Mouse (Mus musculus): Measurements from ENCODE around the gene Mybpc2. TPM values are rescaled to one million over a fixed set of nuclear protein-coding genes. Genes with fewer than 3 reads are reported as not detected.

Mybpc2 gene
- total RNA-seq, 2 experiments from 2014 or later: 1.3 TPM; not detected in 1

DNA sequence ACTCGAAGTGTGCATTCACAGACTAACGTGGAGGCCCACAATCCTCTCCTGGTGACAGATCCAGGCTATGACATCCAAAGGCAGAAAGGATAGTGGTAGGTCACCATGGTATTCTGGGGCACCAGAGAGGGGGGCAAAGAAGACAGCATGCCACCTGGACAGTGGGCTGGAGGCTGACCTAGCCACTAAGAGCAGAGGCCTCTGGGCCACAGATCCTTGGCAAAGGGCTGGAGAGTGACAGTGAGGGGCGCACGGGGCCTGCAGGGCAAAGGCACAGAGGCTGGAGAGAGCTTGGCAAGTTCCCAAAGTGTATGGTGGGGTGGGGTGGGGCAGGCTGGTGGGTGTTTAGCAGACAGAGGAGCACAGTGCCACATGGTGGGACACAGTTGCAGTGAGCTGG lies 34.2 kb downstream of the Mybpc2 start:
- no peak for ATAC-seq (replicated peaks; ENCODE audit: low FRiP score, poor library complexity, severe bottlenecking)

DNA sequence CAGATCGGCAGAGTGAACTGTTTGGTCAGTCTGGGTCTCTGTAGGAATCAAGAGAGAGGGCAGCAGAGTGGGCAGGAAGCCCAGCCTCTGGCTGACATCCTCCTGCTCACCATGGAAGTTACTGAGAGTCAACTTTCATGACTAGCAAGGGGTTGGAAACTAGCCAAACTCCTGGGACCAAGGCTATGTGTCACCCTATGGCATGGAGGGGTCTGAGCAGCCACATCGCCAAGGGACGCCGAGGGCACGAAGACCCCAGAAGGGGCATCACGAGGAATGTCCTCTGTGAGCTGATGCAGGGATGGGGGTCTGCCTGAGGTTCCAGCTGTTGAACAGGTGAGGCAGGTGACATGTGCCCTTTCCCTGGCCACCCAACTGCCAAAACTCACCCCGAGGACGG lies 35.9 kb downstream of the Mybpc2 start:
- ATAC-seq (replicated peaks; ENCODE audit: low FRiP score, poor library complexity, severe bottlenecking): no peak

DNA sequence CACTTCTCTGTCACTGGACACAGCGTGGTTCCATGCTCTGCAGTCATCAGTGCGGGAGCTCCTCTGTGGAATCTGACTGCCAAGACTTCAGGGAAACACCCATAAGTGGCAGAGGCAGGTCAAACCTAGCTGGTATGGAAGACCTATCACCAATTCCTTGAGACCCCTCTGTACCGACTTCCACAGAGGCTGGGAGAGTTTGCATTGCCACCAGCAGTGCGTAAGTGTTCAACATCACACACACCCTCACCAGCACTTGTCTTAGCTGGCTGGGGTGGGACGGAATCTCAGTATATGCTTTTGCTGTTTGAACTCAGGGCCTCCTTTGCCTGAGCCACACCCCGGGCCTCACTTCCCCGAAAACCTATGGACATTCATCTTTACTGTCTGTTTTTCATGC lies 36.5 kb downstream of the Mybpc2 start:
- ATAC-seq (replicated peaks; ENCODE audit: low FRiP score, poor library complexity, severe bottlenecking): no peak

DNA sequence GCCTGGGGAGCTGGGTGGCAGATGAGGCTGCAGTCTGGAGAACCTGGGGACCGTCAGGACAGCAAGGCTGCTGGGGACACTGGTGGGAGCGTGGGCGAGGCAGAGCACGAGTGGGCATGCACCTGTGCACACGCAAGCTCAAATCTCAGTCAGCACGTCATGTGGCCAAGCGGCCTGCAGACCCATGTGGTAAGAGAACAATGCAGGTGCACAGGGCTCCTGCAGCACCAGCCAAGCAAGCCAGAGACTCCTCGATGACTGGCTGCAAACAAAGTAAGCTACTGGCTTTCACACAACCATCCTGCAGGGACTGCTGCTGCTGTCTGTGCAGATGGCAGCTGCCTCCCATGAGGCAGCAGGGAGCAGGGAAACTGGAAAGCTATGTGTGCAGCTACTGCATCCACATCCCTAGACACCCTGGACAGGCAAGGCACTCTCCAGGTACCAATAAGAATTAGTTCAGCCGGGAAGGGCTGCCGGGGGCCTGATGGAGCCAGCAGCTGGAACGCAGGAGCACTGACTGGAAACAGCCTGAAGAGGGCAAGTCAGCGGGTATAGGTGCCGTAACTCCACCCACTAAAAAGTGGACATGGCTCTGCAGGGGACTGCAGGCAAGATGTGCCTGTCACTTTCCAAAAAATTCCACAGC lies 37.4 kb downstream of the Mybpc2 start:
- ATAC-seq (replicated peaks; ENCODE audit: low FRiP score, poor library complexity, severe bottlenecking): no peak

DNA sequence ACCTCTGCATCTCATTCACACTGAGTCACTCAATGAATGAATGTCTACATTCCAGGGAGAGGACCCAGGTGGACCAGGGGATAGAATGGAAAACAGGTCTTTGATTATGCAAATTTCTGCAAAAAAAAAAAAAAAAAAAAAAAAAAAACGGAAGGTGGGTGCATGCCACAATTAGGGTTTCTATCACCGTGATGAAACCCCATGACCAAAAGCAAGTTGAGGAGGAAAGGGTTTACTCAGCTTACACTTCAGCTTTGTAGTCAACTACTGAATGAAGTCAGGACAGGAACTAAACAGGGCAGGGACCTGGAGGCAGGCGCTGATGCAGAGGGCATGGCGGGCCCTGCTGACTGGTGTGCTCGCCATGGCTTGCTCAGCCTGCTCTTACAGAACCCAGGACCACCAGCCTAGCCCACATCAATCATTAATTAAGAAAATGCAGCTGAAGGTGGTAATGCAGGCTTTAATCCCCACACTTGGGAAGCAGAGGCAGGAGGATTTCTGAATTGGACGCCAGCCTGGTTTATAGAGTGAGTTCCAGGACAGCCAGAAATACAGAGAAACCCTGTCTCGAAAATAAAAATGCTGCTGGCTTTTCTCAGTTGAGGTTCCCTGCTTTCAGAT lies 38.8 kb downstream of the Mybpc2 start:
- no peak for ATAC-seq (replicated peaks; ENCODE audit: low FRiP score, poor library complexity, severe bottlenecking)

DNA sequence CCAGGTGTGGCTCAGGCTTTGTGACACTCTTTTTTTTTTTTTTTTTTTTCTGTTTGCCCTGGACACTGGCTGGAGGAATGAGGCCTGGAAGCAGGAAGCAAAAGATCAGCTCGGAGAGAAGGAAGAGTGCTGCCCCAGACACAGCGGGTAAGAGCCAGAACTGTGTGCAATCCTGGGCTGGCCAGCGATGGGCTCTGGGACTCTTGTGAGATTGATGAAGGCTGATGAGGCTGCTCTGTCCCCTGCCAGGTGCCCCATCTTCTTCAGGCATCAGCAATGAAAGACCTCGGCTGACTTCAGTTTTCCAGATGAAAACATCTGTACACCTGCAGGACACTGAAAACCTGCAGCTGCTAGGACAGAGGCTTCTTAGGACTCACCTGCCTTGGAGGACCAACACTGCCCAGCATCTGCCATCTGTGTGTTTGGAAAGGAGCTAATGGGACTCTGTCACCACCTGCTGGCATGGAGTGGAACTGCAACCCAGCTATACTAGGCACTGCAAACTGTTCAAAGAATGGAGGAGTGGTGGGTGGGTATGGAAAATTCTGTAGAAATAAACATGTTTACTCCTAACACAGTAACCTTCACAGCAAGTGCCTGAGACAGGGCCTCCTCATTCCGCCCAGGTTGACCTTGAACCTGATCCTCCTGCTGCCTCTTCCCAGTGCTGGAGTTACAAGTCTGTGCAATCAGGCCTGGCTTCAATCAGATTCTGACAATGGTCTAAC lies 39.5 kb downstream of the Mybpc2 start:
- ATAC-seq (replicated peaks; ENCODE audit: low FRiP score, poor library complexity, severe bottlenecking): peak; percentile 66

DNA sequence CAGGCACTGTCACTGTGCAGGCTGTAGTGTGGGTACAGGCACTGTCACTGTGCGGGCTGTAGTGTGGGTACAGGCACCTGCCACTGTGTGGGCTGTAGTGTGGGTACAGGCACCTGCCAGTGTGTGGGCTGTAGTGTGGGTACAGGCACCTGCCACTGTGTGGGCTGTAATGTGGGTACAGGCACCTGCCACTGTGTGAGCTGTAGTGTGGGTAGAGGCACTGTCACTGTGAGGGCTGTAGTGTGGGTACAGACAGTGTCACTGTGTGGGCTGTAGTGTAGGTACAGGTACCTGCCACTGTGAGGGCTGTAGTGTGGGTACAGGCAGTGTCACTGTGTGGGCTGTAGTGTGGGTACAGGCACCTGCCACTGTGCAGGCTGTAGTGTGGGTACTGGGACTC lies 40.3 kb downstream of the Mybpc2 start:
- ATAC-seq (replicated peaks; ENCODE audit: low FRiP score, poor library complexity, severe bottlenecking): no peak

DNA sequence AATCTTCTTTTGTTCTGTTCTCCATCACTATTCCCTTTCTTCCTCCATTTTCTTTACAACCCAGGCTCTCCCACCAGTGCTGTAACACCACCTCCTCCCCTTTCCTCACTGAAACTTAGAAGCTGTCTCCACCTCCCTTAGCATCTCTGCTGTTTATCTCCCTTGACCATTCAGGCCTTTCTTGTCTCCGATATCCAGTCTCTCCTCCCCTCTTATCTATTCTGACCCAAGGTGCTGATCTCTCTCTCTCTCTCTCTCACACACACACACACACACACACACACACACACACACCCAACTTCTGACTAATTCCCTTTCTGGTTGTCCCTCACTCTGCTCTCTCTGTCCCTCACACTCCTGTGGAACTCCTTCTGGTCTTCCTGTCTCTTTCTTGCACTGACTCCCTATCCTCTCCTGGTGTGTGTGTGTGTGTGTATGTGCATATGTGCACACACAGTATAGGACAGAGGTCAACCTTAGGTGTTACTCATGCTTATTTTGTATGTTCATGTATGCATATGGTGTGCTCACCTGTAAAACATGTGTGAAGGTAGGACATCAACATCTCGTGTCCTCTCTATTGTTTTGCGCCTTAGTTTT lies 41.5 kb downstream of the Mybpc2 start:
- ATAC-seq (replicated peaks; ENCODE audit: low FRiP score, poor library complexity, severe bottlenecking): peak; percentile 87

DNA sequence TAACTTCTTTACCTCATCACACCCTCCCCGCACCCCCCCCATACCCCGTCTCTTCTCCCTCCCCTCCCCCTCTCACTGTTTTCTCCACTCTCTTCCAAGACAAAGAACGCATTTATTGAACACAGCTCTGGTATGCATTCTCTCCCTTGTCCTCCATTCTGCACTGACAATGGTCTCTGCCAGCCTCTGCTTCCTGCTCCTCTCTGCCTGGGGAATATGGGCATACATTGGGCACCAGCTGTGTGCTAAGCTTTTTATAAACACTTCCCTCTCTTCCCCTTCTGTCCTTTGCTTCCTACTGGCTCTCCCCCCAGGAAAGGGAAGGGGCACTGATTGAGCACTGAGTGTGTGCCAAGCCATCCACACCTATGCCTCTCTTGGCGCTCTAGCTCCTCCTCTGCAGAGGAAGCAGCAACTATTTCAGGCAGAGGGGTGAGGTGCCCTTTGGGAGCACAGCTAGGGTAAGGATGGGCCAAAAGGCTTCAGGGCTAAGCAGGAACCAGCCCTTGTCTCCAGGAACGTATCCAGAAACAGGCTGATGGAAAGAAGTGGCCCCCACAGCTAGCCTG lies 49.3 kb downstream of the Mybpc2 start:
- no peak for ATAC-seq (replicated peaks; ENCODE audit: low FRiP score, poor library complexity, severe bottlenecking)

DNA sequence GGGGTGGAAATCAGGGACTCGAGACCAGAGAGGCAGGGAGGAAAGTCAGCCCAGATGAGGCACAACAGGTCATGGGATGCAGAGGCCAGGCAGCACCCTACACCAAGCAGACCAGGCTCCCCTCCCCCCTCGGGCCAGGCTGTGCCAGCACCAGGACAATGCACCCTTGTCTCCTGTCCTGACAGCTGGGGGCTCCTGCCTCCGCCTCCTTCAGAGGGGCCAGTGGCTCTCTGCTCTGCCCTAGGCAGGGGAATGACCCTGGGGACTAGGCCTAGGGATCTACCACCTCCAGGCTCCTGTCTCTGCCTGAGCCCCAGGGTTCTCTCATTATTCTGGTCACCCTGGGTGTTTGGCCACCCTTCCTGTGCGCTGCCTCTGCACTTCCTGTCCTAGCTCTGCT lies 50.0 kb downstream of the Mybpc2 start:
- ATAC-seq (replicated peaks; ENCODE audit: low FRiP score, poor library complexity, severe bottlenecking): no peak

DNA sequence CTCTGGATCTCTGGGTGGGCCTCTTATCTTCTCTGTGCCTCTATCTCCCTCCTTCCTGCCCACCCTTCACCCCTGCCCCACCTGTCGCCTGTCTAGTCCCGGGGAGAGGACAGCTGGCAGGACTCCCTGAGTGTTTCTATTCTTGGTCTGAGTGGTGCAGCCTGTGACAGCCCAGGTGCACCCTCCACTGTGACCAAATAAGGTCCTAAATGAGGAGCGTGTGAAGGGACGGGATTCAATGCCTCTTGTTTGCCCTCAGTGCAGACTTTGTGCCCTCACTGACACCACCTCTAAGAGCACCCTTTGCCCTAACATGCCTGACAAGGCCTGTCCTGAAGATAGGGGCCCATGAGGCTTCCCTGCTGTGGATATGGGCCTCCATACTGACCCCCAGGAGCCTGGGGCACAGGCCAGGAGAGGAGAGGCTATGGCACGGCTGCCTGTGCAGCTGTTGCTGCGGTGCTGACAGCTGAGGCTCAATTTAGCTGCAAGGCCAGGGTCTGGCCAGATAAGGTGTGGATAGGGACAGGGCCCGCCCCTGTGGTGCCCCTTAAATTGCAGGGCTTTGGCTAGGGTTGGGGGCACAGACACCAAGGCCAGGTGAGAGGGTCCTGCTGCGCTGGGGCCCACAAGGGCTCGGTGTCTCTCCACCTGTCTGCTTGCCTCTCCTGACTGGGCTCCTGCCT lies 51.4 kb downstream of the Mybpc2 start:
- no peak for ATAC-seq (replicated peaks; ENCODE audit: low FRiP score, poor library complexity, severe bottlenecking)

DNA sequence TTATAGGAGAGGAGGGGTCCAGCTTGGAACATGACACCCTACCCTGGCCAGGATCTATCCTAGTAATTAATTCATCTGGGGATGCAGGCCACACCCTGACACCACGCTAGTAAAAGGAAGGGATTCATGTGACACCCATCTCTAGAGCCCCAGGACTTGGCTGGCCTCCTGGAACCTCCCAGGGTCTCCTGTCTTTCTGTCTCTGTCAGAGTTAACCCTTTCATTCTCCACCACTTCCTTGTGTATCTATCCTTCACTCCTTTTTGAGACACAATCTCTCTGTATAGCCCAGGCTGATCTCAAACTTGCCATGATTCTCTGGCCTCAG lies 51.9 kb downstream of the Mybpc2 start:
- no peak for ATAC-seq (replicated peaks; ENCODE audit: low FRiP score, poor library complexity, severe bottlenecking)

DNA sequence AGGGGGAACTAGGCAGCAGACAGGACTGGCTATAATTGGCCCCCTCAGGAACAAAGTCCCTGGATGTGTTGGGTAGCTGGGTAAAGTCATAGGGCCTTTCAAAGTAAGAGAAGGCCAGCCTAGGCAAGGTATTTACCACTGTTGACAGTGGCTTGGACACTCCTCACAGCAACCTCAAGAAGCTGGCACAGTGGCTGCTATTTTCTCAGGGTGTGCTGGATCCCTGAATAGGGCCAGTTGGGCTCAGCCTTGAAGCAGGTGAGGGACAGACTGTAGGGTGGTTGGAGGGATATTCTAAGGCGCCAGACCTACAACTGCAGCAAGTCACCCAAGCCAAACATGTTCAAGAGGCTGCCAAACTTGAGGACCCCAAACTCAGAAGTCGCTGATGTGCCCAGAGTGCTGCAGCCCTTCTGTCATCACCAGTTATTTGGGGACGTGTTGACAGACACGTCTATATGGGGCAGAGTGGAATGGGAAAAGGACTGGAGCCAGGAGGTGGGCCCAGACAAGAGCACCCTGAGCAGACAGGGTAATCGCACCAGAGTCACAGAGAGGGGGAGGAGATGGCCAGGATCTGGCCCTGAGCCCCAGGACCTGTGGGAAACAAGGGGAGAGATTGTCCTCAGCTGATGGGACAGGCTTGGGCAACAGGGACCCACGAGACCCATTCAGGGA lies 52.4 kb downstream of the Mybpc2 start:
- no peak for ATAC-seq (replicated peaks; ENCODE audit: low FRiP score, poor library complexity, severe bottlenecking)

DNA sequence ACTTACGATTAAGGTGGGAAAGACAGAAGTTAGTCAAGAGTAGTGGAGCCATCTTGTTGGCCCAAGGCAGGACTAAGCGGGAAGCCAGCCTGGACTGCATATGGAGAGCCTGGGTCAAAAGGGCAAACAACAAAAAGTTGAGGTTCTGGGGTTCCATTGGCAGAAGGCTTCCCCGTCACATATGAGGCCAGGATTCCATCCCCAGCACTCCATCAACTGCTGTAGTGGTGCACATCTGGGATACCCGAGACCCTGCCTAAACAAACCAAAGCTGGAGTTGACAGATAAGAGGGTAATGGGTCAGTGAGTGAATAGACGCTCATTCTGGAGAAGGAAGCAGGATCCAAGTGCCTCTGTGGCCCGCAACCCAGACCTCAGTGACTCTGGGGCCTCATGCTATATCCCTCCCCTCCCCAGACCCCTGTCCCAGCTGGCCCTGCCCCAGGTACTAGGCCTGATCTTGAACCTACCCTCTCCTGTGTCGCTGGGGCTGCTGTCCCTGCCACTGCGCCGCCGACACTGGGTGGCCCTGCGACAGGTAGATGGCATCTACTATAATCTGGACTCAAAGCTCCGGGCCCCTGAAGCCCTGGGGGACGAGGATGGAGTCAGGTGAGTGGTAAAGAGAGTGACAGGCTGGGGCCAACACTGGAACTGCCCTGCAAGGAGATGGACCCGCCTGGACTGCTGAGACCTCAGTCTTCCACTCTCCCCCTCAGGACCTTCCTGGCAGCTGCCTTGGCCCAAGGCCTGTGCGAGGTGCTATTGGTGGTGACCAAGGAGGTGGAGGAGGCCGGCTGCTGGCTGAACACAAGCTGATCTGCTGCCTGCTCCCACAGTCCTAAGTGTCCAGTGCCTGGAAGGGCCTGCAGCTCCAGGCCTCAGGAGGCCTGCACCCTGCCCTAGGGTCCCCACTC lies 53.5 kb downstream of the Mybpc2 start:
- no peak for ATAC-seq (replicated peaks; ENCODE audit: low FRiP score, poor library complexity, severe bottlenecking)

DNA sequence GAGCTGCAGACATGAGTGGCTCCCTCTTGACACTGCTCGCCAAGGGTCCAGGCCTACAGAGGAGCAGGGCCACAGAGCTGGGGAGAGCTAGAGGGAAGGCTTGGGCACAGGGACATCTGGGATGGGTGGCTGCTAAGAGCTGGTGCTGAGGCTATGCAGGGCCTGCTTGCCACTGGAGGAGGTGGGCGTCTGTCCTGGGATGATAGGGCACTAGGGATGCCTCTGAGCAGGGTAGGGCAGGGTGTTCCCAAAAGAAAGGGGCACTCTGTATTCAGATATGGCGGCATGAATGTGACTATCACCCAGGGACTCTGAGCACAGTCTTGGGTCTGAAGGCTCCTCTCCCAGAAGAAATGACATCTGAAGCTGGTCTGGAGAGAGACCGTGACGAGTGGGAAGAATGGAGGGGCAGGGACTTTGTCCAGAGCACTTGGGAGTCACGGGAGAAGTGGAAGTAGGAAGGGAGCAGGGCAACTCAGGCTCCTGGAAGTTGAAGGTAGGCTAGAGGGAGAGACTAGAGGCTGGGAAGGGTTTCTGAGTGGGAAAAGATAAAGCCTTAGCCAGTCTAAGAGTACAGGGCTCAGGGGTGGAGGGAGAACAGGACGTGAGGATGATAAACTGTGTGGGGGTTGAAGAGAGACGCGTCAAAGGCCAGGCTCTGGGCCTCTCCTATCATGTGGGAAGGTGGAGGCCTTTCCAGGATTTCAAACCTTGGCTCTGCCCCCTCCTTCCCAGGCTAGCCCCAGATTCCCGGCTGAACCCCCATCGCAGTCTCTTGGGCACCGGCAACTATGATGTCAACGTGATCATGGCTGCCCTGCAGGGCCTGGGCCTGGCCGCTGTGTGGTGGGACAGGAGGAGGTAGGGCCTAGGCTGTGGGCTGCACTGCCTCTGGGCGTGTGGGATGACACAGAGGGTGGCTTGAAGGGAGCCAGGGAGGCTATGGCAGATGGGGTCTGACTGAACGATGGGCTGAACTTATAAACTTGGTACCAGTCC lies 54.5 kb downstream of the Mybpc2 start:
- ATAC-seq (replicated peaks; ENCODE audit: low FRiP score, poor library complexity, severe bottlenecking): peak; percentile 39

DNA sequence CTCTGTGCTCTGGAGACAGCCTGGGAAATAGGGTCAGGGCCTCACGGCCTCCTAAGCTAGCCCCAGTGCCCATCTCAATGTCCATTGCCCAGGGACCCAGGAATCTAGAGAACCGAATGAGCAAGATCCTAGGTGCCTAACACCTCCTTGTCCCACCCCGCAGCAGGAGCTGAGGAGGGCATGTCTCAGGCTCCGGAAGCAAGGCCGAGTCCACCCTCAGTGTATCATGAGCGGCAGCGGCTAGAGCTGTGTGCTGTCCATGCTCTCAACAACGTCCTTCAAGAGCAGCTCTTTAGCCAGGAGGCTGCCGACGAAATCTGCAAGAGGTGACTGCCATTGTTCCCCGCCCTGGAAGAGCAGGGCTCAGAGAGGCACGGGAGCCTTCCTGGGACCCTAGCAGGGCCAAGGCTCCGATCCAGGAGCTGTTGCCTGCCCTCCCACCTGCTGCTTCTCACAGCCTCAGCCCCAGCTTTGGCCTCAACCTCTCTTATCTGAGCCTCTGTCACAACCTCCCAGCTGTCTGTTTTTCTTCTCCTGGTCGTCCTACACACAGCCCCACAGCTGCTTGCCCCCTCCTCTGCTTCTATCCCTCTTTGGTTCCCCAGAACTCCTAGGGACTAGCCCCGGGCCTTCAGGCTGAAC lies 55.7 kb downstream of the Mybpc2 start:
- ATAC-seq (replicated peaks; ENCODE audit: low FRiP score, poor library complexity, severe bottlenecking): 0 out of 2 replicates have a peak, but pooled peaks have one; percentile 18
